Mouse (Mus musculus): Measurements from ENCODE around the gene Chrd. TPM values are rescaled to one million over a fixed set of nuclear protein-coding genes. Genes with fewer than 3 reads are reported as not detected.

Chrd gene
- total RNA-seq, 1 experiment, result 3.7 TPM

- TF ChIP-seq ZNF384 (IDR thresholded peaks at IDR 0.05; ENCODE audit: low read depth, low read length) (peak; percentile 80), MAFK (IDR thresholded peaks at IDR 0.05; ENCODE audit: insufficient read depth, low read depth, low read length) (no peak)
- in situ Hi-C loops (cut with MboI; ENCODE audit: low sequenced_read_pairs in 2 of 2, unreplicated experiment in 2 of 2), result loop anchor here in 1 of 2 experiments (25.0 kb wide), 1 partner anchor 437 kb away; no protein-coding TSS in a partner anchor
- no peak overlapping the region for H3K9ac ChIP-seq (ENCODE audit: insufficient read depth, low read depth, low read length, poor library complexity, severe bottlenecking)
- H3K36me3 ChIP-seq (ENCODE audit: control insufficient read depth, insufficient read depth, low read length, poor library complexity, severe bottlenecking), result no peaks in the 10 kb centered on the region
- H3K4me1 ChIP-seq (ENCODE audit: control insufficient read depth in 2 of 2, insufficient read depth in 2 of 2, low read length in 2 of 2, poor library complexity in 1 of 2), result 0 out of 4 replicates have a peak, but pooled peaks cover 0 to 2% of the 10 kb centered on the region in 2 experiments
- no peaks in the 10 kb centered on the region for H3K9me3 ChIP-seq (ENCODE audit: control insufficient read depth, insufficient read depth, low read depth, low read length)
- H3K4me3 ChIP-seq (ENCODE audit: insufficient read depth in 1 of 2, low read depth in 1 of 2, low read length in 2 of 2, poor library complexity in 1 of 2, severe bottlenecking in 1 of 2), result no peak overlapping the region
- no peak overlapping the region for H3K27ac ChIP-seq (ENCODE audit: insufficient read depth, low read depth, low read length, poor library complexity, severe bottlenecking)
- no peak for DNase-seq (ENCODE audit: low read depth, low spot score)
Observed at GRCm38 (mm10) chr16:20750518-20750917, 17.6 kb downstream of the Chrd start.

GRCm38 (mm10) chr16:20756052-20756451 lies 23.1 kb downstream of the Chrd start:
- Histone ChIP-seq H3K9ac (ENCODE audit: insufficient read depth, low read depth, low read length, poor library complexity, severe bottlenecking) (no peak overlapping the region), H3K9me3 (ENCODE audit: control insufficient read depth, insufficient read depth, low read depth, low read length) (no peaks in the 10 kb centered on the region), H3K27ac (ENCODE audit: insufficient read depth, low read depth, low read length, poor library complexity, severe bottlenecking) (no peak overlapping the region), H3K4me3 (ENCODE audit: insufficient read depth in 1 of 2, low read depth in 1 of 2, low read length in 2 of 2, poor library complexity in 1 of 2, severe bottlenecking in 1 of 2) (no peak overlapping the region), H3K4me1 (ENCODE audit: control insufficient read depth in 2 of 2, insufficient read depth in 2 of 2, low read length in 2 of 2, poor library complexity in 1 of 2) (no peaks in the 10 kb centered on the region), H3K36me3 (ENCODE audit: control insufficient read depth, insufficient read depth, low read length, poor library complexity, severe bottlenecking) (no peaks in the 10 kb centered on the region)
- TF ChIP-seq CHD2 (IDR thresholded peaks at IDR 0.05; ENCODE audit: low read depth, low read length) (no peak), MAFK (IDR thresholded peaks at IDR 0.05; ENCODE audit: insufficient read depth, low read depth, low read length) (no peak), ZC3H11A (IDR thresholded peaks at IDR 0.05; ENCODE audit: borderline replicate concordance, low read depth, low read length) (no peak), HCFC1 (IDR thresholded peaks at IDR 0.05; ENCODE audit: borderline replicate concordance, insufficient read depth, low read length) (no peak), ZNF384 (IDR thresholded peaks at IDR 0.05; ENCODE audit: low read depth, low read length) (no peak)
- in situ Hi-C loops (cut with MboI; ENCODE audit: low sequenced_read_pairs in 2 of 2, unreplicated experiment in 2 of 2), result loop anchor here in 1 of 2 experiments (25.0 kb wide), 1 partner anchor 431 kb away; no protein-coding TSS in a partner anchor
- DNase-seq (ENCODE audit: low read depth, low spot score), result no peak

GRCm38 (mm10) chr16:20757385-20757784 lies 24.5 kb downstream of the Chrd start:
- H3K36me3 ChIP-seq (ENCODE audit: control insufficient read depth, insufficient read depth, low read length, poor library complexity, severe bottlenecking), result no peaks in the 10 kb centered on the region
- in situ Hi-C loops (cut with MboI; ENCODE audit: low sequenced_read_pairs in 2 of 2, unreplicated experiment in 2 of 2), result loop anchor here in 1 of 2 experiments (25.0 kb wide), 1 partner anchor 430 kb away; no protein-coding TSS in a partner anchor
- TF ChIP-seq ZC3H11A (IDR thresholded peaks at IDR 0.05; ENCODE audit: borderline replicate concordance, low read depth, low read length) (no peak), CHD2 (IDR thresholded peaks at IDR 0.05; ENCODE audit: low read depth, low read length) (no peak), HCFC1 (IDR thresholded peaks at IDR 0.05; ENCODE audit: borderline replicate concordance, insufficient read depth, low read length) (no peak), ZNF384 (IDR thresholded peaks at IDR 0.05; ENCODE audit: low read depth, low read length) (no peak), MAFK (IDR thresholded peaks at IDR 0.05; ENCODE audit: insufficient read depth, low read depth, low read length) (no peak)
- no peak overlapping the region for H3K27ac ChIP-seq (ENCODE audit: insufficient read depth, low read depth, low read length, poor library complexity, severe bottlenecking)
- DNase-seq (ENCODE audit: low read depth, low spot score), result no peak
- no peaks in the 10 kb centered on the region for H3K9me3 ChIP-seq (ENCODE audit: control insufficient read depth, insufficient read depth, low read depth, low read length)
- no peaks in the 10 kb centered on the region for H3K4me1 ChIP-seq (ENCODE audit: control insufficient read depth in 2 of 2, insufficient read depth in 2 of 2, low read length in 2 of 2, poor library complexity in 1 of 2)
- H3K9ac ChIP-seq (ENCODE audit: insufficient read depth, low read depth, low read length, poor library complexity, severe bottlenecking), result no peak overlapping the region
- no peak overlapping the region for H3K4me3 ChIP-seq (ENCODE audit: insufficient read depth in 1 of 2, low read depth in 1 of 2, low read length in 2 of 2, poor library complexity in 1 of 2, severe bottlenecking in 1 of 2)

- no peak for DNase-seq (ENCODE audit: low read depth, low spot score)
- no peak for TF ChIP-seq CHD2 (IDR thresholded peaks at IDR 0.05; ENCODE audit: low read depth, low read length)
- no peak for TF ChIP-seq ZNF384 (IDR thresholded peaks at IDR 0.05; ENCODE audit: low read depth, low read length)
- TF ChIP-seq ZC3H11A (IDR thresholded peaks at IDR 0.05; ENCODE audit: borderline replicate concordance, low read depth, low read length), result no peak
- TF ChIP-seq MAFK (IDR thresholded peaks at IDR 0.05; ENCODE audit: insufficient read depth, low read depth, low read length), result no peak
- no peak for TF ChIP-seq HCFC1 (IDR thresholded peaks at IDR 0.05; ENCODE audit: borderline replicate concordance, insufficient read depth, low read length)
- Histone ChIP-seq H3K9me3 (ENCODE audit: control insufficient read depth, insufficient read depth, low read depth, low read length) (no peaks in the 10 kb centered on the region), H3K4me1 (ENCODE audit: control insufficient read depth in 2 of 2, insufficient read depth in 2 of 2, low read length in 2 of 2, poor library complexity in 1 of 2) (peaks cover 0 to 5% of the 10 kb centered on the region in 2 experiments; a peak in 1 of 4 replicates), H3K4me3 (ENCODE audit: insufficient read depth in 1 of 2, low read depth in 1 of 2, low read length in 2 of 2, poor library complexity in 1 of 2, severe bottlenecking in 1 of 2) (no peak overlapping the region), H3K27ac (ENCODE audit: insufficient read depth, low read depth, low read length, poor library complexity, severe bottlenecking) (no peak overlapping the region), H3K9ac (ENCODE audit: insufficient read depth, low read depth, low read length, poor library complexity, severe bottlenecking) (no peak overlapping the region), H3K36me3 (ENCODE audit: control insufficient read depth, insufficient read depth, low read length, poor library complexity, severe bottlenecking) (no peaks in the 10 kb centered on the region)
- in situ Hi-C loops (cut with MboI; ENCODE audit: low sequenced_read_pairs in 2 of 2, unreplicated experiment in 2 of 2), result loop anchor here in 1 of 2 experiments (25.0 kb wide), 1 partner anchor 426 kb away; no protein-coding TSS in a partner anchor
Observed at GRCm38 (mm10) chr16:20761681-20762080, 28.8 kb downstream of the Chrd start.

Measured in ES-E14 (cell line).